Mouse (Mus musculus): ENCODE data around the gene 1700086D15Rik. TPM values are rescaled to one million over a fixed set of nuclear protein-coding genes. Genes with fewer than 3 reads are reported as not detected.

1700086D15Rik gene
- polyA plus RNA-seq, 1 experiment = 0.09 TPM

GRCm38 (mm10) chr11:65186974-65187373 is 27.3 kb upstream of the 1700086D15Rik start:
- H3K36me3 ChIP-seq (ENCODE audit: control insufficient read depth, insufficient read depth, low read length) = no peaks in the 10 kb centered on the region
- no peak overlapping the region for H3K4me3 ChIP-seq (ENCODE audit: insufficient read depth, low read depth, low read length)
- TF ChIP-seq POLR2A (IDR thresholded peaks at IDR 0.05; ENCODE audit: low read depth, low read length) (no peak), CTCF (conservative IDR thresholded peaks at IDR 0.05; ENCODE audit: insufficient read depth, insufficient read length, low read depth, low read length) (no peak)
- DNase-seq = peak; percentile 4
- H3K27ac ChIP-seq (ENCODE audit: insufficient read depth, low read depth, low read length) = no peak overlapping the region
- no peaks in the 10 kb centered on the region for H3K27me3 ChIP-seq (replicated peaks; ENCODE audit: control insufficient read depth, insufficient read depth, low read length)
- WGBS = 68% methylated on average over 12 of the region's 12 CpGs
- H3K4me1 ChIP-seq (ENCODE audit: control insufficient read depth, insufficient read depth, low read length) = no peaks in the 10 kb centered on the region

GRCm38 (mm10) chr11:65185114-65185513 is 25.4 kb upstream of the 1700086D15Rik start:
- Histone ChIP-seq H3K4me1 (ENCODE audit: control insufficient read depth, insufficient read depth, low read length) (no peaks in the 10 kb centered on the region), H3K36me3 (ENCODE audit: control insufficient read depth, insufficient read depth, low read length) (no peaks in the 10 kb centered on the region), H3K4me3 (ENCODE audit: insufficient read depth, low read depth, low read length) (no peak overlapping the region), H3K27me3 (replicated peaks; ENCODE audit: control insufficient read depth, insufficient read depth, low read length) (no peaks in the 10 kb centered on the region), H3K27ac (ENCODE audit: insufficient read depth, low read depth, low read length) (no peak overlapping the region)
- no peak for DNase-seq
- 94% methylated on average over 1 of the region's 1 CpGs for WGBS
- TF ChIP-seq POLR2A (IDR thresholded peaks at IDR 0.05; ENCODE audit: low read depth, low read length) (no peak), CTCF (conservative IDR thresholded peaks at IDR 0.05; ENCODE audit: insufficient read depth, insufficient read length, low read depth, low read length) (no peak)

GRCm38 (mm10) chr11:65170121-65170750 is 10.5 kb upstream of the 1700086D15Rik start:
- WGBS = 68% methylated on average over 4 of the region's 4 CpGs
- H3K4me1 ChIP-seq (ENCODE audit: control insufficient read depth, insufficient read depth, low read length) = no peaks in the 10 kb centered on the region
- TF ChIP-seq POLR2A (IDR thresholded peaks at IDR 0.05; ENCODE audit: low read depth, low read length) (no peak), CTCF (conservative IDR thresholded peaks at IDR 0.05; ENCODE audit: insufficient read depth, insufficient read length, low read depth, low read length) (no peak)
- H3K27me3 ChIP-seq (replicated peaks; ENCODE audit: control insufficient read depth, insufficient read depth, low read length) = no peaks in the 10 kb centered on the region
- H3K27ac ChIP-seq (ENCODE audit: insufficient read depth, low read depth, low read length) = no peak overlapping the region
- H3K4me3 ChIP-seq (ENCODE audit: insufficient read depth, low read depth, low read length) = no peak overlapping the region
- DNase-seq = peak; percentile 14
- no peaks in the 10 kb centered on the region for H3K36me3 ChIP-seq (ENCODE audit: control insufficient read depth, insufficient read depth, low read length)

- H3K4me1 ChIP-seq (ENCODE audit: control insufficient read depth, insufficient read depth, low read length) = no peaks in the 10 kb centered on the region
- DNase-seq = peak; percentile 74
- peak within 1 kb of the TSS; percentile 85 for H3K4me3 ChIP-seq (ENCODE audit: insufficient read depth, low read depth, low read length)
- H3K36me3 ChIP-seq (ENCODE audit: control insufficient read depth, insufficient read depth, low read length) = no peaks in the 10 kb centered on the region
- H3K27me3 ChIP-seq (replicated peaks; ENCODE audit: control insufficient read depth, insufficient read depth, low read length) = no peaks in the 10 kb centered on the region
- TF ChIP-seq CTCF (conservative IDR thresholded peaks at IDR 0.05; ENCODE audit: insufficient read depth, insufficient read length, low read depth, low read length) (no peak), POLR2A (IDR thresholded peaks at IDR 0.05; ENCODE audit: low read depth, low read length) (no peak)
- no peak within 1 kb of the TSS for H3K27ac ChIP-seq (ENCODE audit: insufficient read depth, low read depth, low read length)
- 2% methylated on average over 24 of the region's 27 CpGs for WGBS
Measured at GRCm38 (mm10) chr11:65162767-65163120, 3.1 kb upstream of the 1700086D15Rik start, which contains the start of gene Arhgap44. Gene Arhgap44, minus strand, starts transcription at chr11:65162961.

- H3K36me3 ChIP-seq (ENCODE audit: control insufficient read depth, insufficient read depth, low read length) = no peaks in the 10 kb centered on the region
- peak; percentile 21 for DNase-seq
- no peak overlapping the region for H3K27ac ChIP-seq (ENCODE audit: insufficient read depth, low read depth, low read length)
- peak overlapping the region; percentile 85 for H3K4me3 ChIP-seq (ENCODE audit: insufficient read depth, low read depth, low read length)
- H3K4me1 ChIP-seq (ENCODE audit: control insufficient read depth, insufficient read depth, low read length) = no peaks in the 10 kb centered on the region
- WGBS = 5% methylated on average over 41 of the region's 49 CpGs
- no peak for TF ChIP-seq CTCF (conservative IDR thresholded peaks at IDR 0.05; ENCODE audit: insufficient read depth, insufficient read length, low read depth, low read length)
- TF ChIP-seq POLR2A (IDR thresholded peaks at IDR 0.05; ENCODE audit: low read depth, low read length) = no peak
- no peaks in the 10 kb centered on the region for H3K27me3 ChIP-seq (replicated peaks; ENCODE audit: control insufficient read depth, insufficient read depth, low read length)
Measured at GRCm38 (mm10) chr11:65161881-65162766, 2.4 kb upstream of the 1700086D15Rik start.

GRCm38 (mm10) chr11:65160991-65161880 is 1.5 kb upstream of the 1700086D15Rik start:
- DNase-seq = no peak
- H3K36me3 ChIP-seq (ENCODE audit: control insufficient read depth, insufficient read depth, low read length) = no peaks in the 10 kb centered on the region
- WGBS = 70% methylated on average over 7 of the region's 7 CpGs
- H3K4me3 ChIP-seq (ENCODE audit: insufficient read depth, low read depth, low read length) = peak overlapping the region; percentile 85; the same call in 1 of the 2 replicates
- no peak overlapping the region for H3K27ac ChIP-seq (ENCODE audit: insufficient read depth, low read depth, low read length)
- no peak for TF ChIP-seq CTCF (conservative IDR thresholded peaks at IDR 0.05; ENCODE audit: insufficient read depth, insufficient read length, low read depth, low read length)
- TF ChIP-seq POLR2A (IDR thresholded peaks at IDR 0.05; ENCODE audit: low read depth, low read length) = no peak
- no peaks in the 10 kb centered on the region for H3K27me3 ChIP-seq (replicated peaks; ENCODE audit: control insufficient read depth, insufficient read depth, low read length)
- H3K4me1 ChIP-seq (ENCODE audit: control insufficient read depth, insufficient read depth, low read length) = no peaks in the 10 kb centered on the region

Data from kidney, adult 2 months (tissue).